Mouse (Mus musculus) yolk sac, embryonic 10.5 days (tissue): ENCODE results near the gene Etl4.
A peak's percentile ranks its signal among the peaks of the same experiment; 100 is the strongest.

Experiments used
- DNase-seq: peaks from one replicate; pipeline ENCODE4 v3.0.0-alpha.2; 2017; ENCODE audit warnings: low spot score

Gene Etl4

DNA sequence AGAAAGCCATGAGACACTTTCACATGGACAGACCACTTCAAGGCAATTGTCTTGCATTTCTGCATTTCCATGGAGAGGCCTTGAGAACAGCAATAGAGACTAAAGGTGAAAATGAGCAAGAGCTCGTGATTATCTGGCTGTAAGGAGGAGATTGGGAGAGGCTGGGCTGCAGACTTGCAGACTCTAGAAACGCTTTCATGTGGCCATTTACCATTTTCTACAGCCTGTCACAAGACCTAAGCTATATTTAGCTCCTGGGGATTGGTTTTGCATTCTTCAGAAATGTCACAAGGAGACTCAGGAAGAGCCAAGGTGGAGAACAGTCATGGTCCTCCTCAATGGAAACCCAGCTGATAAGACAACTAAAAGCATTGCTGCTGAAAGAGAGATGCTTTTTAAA is 801.4 kb downstream of the Etl4 start:
- no peak for DNase-seq

DNA sequence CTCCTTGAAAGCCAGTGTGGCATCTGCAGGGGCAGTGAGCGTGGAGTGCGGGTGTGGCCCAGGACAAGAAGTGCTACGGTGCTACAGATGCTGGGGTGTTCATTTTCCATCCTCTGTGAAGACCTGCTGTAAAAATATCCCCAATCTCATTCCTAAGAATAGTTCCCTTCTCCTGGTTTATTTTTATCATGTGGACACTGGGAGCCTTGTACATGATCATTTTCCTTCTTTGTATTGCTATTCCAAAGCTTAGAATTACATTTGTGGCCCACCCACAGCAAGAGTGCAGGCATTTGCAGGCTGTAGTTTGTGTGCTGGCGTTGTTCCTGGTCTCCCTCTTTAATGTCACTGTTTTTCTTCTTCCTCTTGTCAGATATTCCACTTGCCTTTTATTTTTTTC is 809.5 kb downstream of the Etl4 start:
- DNase-seq: no peak

DNA sequence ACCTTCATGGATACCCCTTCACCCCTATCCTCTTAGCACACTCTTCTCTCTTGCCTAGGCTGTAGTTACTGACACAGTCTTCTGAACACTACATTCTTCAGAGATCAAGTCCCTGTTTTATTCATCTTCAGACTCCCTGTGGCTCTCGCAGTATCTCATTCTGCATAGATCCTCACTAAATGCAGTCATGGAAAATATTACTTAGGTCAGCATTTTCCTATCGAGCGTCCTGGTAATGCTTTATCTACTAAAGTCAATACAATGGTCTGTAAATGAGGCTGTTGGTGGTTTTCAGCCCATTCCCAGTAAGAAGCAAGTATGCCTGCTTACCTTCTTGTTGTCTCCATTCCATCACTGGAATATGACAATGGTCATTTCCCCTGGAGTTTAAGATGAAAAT is 811.5 kb downstream of the Etl4 start:
- DNase-seq: no peak

DNA sequence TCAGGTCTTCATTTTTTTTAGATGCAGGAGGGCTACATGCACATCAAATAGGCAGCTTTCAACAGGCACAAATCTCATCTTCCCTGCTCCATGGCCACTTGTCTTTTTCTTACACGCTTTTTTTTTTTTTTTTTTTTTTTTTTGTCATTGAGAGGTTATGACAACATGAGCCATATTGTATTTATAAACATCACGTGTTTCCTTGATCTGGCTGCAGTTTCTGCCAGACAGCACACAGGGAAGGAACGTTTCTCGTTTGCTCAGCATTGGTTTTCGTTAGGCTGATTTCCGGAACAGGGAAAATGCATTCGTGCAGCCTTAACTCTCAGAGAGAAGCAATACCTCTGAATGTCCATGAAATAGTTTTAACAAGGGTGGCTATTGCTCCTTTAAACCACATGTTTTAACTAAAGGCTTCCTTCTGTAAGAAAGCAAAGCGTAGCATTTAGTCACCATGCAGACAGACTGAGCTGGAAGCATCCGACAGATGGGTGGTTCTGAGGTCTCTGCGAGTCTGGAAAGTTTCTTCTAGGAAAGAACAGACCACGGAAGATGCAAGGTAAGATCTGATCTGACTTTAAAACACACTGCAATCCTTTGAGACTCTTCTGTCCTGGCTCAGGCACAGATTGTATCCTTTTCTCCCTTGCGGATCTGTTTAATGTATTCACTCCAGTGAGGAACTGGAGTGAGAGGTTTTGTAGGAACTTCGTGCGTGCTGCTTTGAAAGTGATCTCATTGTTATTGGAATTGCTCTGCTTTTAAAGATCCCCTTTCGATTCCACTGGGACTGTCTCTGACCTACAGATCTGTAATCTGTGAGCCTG is 812.8 kb downstream of the Etl4 start:
- peak; percentile 25 for DNase-seq

DNA sequence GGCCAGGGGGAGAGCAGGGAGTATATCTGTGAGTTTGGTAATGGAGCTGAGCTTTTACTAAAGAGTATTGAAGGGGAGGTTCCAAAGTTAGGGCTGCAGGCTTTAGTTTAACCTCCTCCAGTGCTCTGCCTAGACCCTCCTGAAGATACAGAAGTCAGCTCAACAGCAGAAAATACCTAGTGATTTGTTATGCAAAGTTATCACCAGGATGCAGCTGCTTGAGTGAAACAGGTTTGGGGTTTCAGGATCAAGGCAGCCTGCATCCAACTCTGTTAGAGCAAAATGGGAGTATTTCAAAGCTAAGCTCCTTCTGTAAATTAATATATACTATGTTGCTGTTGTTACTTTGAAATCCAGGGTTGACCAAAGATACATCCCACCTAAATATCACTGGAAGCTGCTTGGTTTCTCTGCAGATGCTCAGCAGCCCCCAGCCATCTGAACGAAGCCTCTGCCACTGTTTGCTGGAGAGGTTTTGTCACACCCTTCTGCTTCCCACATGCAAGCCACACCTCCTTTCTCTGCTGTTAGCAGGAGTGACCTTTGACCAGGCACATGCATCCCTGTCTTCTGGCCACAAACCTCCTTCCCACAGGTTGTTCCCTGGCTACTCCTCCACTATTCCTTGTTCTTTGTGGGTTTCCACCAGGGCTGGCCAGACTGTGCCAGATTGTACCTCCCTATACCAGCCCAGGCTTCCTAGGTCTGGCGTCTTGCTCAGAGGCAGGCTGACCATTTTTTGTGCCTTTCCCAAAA is 814.6 kb downstream of the Etl4 start:
- peak; percentile 72 for DNase-seq

DNA sequence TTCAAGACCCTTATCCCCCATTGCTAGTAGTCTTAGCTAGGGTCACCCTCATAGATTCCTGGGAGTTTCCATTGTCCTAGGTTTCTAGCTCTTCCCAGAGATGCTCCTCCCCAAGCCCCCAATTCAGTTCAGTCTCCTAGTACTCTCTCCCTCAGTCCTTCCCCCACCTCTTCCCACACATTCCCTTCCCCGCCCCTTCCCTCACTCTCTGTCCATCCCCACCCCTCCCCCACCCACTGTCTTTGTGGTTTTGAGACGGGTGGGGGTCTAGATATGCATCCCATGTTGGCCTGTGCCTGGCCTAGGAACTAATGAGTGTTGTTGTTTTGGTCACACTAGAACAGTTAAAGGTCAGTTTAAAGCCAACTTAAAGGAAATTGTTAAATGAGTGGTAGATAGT is 817.4 kb downstream of the Etl4 start:
- DNase-seq: no peak

DNA sequence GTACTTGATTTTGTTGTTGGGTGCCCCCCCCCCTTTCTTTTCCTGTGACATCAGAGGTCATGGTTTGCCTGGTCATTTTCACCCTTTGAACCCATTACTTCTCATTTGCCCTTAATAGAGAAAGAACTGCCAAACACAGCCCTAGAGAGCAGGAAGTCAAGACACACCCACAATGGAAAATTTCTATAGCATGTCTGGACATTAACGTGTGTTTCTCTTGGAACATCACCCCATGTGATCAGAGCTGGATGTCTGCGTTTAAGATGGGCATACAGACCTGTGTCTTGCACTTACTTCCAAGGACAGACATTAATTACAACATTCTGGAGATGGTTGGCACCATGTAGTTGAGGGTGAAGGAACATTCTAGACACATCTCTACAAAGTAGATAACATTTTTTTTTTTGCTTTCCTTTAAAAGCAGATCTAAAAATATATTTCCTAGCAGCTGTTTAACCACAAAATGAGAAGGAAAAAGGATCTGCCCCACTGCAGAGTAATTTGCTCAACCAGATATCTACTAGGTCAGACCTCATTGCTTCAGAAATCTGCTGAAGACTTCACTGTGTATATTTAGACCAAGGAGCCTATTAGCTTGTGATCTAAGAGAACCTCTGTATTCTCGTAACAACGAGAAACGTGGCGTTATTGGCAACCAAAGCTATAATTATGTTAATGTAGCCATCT is 818.3 kb downstream of the Etl4 start:
- DNase-seq: peak; percentile 24

DNA sequence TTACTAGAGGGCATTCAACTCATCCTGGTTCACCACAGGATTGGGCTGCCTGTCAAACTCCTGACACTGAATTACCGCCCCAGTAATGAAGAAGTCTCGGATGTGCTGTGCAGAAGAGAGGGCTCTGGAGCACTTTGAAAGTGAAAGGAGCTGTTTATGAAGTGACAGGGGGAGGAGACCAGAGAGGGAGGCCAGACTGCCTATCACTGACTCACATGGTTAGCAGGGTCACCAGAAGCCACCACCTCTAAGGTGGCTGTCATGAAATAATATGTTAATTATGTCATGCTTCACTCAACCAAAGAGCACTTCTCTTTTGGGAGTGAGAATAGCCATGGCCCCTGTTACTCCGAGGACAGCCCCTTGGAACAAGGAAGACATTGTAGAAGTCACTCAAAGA is 825.9 kb downstream of the Etl4 start:
- DNase-seq: no peak

DNA sequence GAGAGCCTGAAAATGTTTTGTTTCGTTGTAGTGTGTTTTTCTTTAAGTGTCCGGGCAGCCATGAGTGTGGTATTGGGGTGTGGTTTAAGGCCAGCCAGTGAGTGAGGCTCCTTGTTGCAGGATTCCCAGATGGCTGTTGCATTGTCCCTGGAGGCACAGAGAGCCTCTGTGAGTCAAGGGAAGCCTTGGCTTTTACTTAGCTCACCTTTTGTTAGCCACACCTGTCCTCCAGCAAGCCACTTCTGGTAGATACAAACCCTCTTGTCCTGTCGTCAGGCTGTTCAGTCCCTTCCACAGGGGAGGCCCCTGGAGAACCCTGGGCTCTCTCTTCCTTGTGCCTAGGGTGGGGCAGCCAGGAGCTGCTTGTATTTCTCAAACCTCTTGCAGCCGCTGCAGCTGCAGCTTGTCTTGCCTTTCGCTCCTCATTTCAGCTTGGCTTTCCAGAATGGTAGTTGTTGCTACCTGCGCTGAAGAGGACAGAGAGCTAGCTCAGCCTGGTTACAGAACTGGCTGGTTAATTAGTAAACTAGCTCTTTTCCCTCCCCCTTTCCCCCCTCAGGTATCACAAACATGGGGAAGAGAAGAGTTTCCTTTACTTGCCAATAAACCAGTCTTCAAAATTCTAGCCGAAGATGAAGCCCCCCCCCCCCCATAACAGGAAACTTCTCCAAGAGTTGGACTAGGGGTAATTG is 826.9 kb downstream of the Etl4 start:
- peak; percentile 71 for DNase-seq

DNA sequence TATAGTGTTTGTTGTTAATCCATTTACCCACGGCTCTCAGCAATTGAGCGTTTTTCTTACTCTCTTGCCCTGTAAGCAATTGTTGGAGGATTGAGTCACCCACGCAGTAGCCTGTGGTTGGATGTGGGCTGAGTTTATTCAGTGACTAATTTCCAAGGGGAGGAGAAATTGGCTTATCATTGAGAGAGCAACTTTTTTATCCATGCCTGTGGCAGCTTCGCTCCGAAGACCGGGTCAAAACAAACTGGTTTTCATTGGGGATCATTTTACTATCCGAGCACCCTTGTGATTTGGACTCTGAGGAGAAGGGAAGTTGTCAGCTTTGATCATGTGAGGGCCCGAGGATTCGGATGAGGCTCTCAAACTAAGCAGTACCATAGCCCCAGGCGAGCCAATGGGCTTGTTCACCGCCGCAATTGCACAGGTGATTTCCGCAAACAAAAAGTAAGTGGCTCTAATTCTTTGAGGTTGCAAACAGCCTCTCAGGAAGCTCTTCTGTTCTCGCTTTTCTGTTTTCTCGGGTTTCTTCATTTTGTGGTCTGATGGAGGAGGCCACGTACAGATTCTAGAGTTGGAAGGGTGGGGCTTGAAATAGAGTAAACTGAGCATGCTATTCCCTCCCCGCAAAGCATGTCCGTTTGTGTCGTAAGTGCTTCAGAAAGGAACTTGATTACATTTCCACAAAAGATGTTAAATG is 827.7 kb downstream of the Etl4 start:
- peak; percentile 44 for DNase-seq

DNA sequence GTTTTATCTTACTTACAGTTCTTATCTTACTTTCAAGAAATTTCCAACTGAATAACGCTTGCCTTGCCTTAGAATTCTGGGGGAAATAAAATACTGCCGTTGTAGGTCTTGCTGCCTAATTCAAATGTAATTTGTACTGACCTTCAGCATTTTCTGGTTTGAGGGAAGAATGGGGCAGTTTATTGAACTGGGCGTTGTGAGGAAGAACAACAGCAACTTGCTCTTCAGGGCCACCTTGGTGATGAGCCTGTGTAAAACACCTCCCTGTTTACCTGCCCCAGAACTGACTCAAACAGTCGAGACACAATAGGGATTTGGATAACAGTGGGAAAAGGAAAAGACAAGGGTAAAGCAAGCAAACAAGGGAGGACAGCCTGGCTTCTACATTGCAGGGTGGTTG is 828.3 kb downstream of the Etl4 start:
- DNase-seq: no peak

DNA sequence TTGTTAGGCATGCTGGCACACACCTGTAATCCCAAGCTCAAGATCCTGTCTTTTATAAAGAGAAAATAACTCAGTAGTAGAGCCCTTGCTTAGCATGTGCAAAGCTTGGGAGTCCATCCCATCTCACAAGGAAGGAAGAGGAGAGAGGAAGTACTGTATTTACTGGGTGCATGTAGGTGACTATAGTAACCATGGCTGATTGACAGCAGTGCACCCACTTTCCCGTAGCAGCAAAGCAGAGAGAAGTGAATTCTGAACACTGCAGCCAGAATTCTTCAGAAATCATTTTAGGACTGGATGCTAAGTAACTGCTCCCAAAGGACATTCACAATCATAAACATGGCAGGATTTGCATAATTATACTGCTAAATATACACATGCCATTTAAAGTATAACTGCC is 838.1 kb downstream of the Etl4 start:
- DNase-seq: no peak

DNA sequence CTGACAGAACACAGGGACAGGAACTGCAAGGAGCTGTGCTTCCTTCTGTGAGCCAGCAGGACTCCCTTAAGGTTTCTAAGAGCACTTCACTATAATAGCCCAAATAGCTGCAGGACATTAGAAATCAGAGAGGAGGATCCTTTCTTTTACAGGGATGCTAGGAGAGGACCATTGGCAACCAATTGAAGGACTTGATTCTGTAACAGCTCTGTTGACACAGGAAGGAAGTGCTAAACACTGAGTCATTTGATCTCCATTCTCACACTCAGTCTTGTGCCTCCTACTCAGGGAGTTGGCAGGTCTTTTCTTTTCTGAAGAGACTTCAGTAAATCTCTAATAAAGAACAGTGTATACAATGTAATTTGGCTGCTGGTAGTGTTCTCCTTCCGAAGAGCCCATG is 838.9 kb downstream of the Etl4 start:
- DNase-seq: no peak

DNA sequence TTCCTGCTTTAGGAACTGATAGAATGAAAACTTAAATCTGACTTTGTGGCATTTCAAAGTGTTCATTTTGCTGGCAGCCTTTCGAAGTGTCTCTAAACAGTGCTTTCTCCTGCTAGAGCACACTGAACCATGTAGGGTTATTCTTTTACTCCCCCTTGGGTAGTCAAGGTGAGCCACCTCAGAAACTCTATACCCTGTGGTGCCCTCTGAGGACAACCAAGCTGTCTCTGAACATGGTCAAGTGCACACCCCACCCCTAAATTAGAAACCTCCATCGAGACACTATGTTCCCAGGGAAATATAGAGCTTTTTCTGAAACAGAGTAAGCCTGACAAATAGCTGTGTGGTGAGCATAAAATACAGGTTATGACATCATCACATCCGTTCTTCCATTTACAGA is 840.1 kb downstream of the Etl4 start:
- no peak for DNase-seq

DNA sequence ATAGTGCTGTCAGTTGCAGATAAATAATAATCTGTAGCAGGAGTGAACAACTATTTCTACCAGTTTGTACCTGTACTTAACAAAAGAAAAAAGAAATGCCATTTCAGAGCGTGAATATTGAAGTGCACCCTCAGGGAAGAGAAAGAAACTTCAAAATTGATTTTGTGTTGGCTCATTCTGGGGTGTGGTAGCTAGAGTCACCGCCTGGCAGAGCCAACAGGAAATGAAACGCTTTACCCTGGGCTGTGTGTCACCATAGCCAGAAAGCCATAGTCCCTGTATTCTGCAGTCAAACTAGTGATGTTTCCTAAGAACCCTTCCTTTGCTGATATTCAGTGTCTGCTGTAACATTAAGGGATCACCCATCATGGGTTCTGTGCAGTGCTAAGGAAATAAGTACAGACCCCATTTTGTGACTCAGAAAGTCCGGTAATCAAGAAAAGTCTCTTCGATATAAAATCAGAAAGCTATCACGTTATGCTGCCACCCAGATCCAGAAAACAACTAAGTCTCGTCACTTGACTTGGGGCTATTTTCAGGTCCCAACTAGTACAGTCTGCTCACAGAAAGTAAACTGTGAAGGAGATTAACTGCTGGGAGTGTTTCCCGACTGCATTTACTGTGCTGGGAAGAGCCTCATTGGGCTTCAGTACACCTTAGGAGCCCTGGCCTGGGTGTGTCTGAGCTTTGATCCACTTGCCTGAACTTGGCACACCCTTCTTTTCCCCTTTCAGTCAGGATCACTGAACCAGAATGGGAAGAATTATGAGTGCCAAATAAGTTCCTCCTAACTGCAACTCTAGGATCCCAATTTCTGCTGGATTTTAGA is 843.9 kb downstream of the Etl4 start:
- DNase-seq: no peak

DNA sequence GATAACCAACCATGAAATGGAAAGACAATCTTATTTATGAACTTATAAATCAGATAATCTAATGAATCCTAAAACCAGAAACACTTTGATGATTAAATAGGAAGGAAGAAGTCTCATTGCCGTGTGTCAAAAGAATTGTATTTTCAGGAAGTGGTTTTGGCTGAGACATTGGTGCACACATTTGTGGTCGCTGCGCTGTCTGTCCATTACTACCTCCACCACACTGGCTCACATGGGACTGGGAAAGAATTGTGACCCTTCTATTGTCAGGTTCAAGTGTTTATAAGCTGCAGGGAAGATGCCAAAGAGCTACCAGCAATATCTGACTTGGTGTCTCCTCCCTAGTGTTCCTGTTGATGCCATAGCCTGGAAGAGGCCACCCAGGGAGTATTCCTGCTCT is 847.4 kb downstream of the Etl4 start:
- DNase-seq: no peak

DNA sequence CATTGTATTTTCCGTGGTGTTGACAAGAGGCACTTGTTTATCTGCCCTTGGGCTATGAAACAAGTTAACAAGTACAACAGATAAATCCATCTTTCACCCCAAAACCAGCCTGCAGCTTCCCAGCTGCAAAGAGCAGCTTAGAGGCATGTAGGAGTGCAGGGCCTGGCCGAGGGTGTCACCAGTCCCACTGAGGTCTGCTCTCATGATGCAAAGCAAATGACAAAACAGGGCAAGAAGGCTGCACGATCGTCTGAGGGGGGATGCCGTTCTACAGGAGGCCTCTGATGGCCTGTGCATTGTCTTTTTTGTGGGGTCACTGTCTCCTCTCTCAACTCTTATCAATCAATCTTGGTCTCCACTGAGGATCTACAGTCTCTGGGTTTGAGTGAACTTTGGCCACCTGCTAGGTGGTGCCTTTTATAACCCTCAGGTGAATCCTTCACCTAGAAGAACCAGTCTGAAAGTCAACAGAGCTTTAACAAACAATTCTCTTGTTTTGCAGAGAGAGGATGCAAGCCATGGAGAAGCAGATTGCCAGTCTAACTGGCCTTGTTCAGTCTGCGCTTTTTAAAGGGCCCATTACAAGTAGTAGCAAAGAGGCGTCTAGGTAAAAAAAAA is 849.6 kb downstream of the Etl4 start:
- peak; percentile 34 for DNase-seq

DNA sequence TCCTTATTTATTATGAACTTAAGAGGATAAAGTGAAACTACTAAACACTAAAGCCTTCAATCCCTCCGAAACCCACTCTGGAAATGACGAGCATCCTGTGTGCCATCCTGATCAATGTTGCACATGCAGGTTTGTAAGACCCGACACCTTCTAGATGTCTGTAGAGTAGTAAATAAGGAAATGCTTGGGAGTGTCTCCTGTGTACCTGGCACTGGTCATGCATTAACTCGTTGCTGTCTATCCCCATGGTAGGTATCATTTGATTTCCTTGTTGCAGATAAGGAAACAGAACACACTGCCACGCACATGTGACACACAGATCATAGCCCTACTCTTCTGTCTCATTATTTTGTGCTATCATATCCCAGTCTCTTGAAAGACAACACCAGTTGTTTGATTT is 851.7 kb downstream of the Etl4 start:
- DNase-seq: no peak

DNA sequence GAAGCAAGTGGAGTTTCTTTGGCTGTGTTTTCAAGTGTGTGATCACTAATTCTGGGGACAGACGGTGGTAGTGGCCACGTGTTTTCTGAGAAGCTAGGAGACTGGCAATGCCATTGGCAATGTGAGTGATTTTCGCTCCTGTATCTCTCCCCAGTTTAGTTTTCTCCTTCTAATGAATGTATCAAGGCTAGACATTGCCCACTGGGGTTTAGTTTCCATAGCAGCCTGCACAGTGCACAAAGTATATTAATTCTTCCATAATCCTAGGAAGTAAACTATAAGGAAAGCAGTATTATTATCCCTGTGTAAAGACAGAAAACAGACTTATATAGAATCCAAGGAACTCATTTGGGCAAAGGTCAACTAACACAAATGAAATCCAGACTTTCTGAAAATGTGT is 852.2 kb downstream of the Etl4 start:
- DNase-seq: no peak

DNA sequence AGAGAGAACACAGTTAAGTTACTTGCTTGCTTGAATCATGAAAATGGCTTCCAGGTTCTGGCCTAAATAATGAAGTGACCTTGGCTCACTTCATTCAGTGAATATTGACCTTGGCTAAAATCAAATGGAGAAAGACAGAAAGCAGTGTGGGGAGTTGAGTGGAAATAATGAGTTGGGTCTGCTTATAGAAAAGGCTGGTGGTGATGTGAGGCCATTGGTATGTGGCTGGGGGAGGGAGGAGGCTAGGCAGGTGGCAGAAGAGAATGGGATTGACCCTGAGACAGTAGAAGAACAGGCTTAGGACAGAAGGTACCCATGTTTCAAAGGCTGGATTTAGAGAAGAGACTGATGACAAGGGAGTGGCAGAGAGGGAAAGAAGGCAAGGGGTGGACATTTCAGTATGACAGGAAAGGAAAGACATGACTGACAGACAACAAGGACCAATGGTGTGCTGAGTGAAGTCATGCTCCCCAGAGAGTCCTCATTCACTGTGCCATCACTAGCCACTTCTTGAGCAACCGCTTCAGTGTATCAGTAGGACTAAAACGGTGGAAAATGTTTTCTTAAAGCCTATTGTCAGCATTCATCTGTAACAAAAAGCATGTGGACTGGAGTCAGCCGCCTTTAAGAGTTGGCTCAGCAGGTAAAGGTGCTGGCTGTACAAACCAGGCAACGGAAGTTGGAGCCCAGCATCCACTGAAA is 854.1 kb downstream of the Etl4 start:
- DNase-seq: no peak
